Mouse (Mus musculus) testis, adult 2 months (tissue): ENCODE results near the gene Nt5dc2.

Source experiments
- CTCF ChIP-seq: fragments of 200-500 bp; IDR thresholded peaks from 2 replicates; pipeline ENCODE4 v1.5.1; 2012; ENCODE audit warnings: low read depth, mild to moderate bottlenecking, inconsistent platforms, low read length, moderate library complexity; ENCODE audit not compliant: control insufficient read depth, insufficient read depth, insufficient replicate concordance
- POLR2A ChIP-seq: fragments of 200-500 bp; IDR thresholded peaks from 2 replicates; pipeline ENCODE4 v1.6.1; 2012; ENCODE audit warnings: low read depth, mild to moderate bottlenecking, inconsistent platforms, low read length, moderate library complexity; ENCODE audit not compliant: control insufficient read depth

- TF ChIP-seq CTCF (no peak), POLR2A (no peak)
Measured at GRCm38 (mm10) chr14:31139666-31140065, 8.8 kb downstream of the Nt5dc2 start.
